Mouse (Mus musculus) cortical plate, adult 2 months (tissue): ENCODE measurements around the gene Vmn1r67. TPM values are rescaled to one million over a fixed set of nuclear protein-coding genes. Genes with fewer than 3 reads are reported as not detected.

Experiments
- H3K27ac ChIP-seq: fragments of 200-500 bp; 2 replicates; pipeline ENCODE4 v1.5.1; 2012; ENCODE audit warnings: low read length, control low read depth, inconsistent platforms; ENCODE audit not compliant: insufficient read depth
- H3K4me1 ChIP-seq: fragments of 200-500 bp; 2 replicates; pipeline ENCODE4 v1.6.1; 2011; ENCODE audit warnings: low read length; ENCODE audit not compliant: control insufficient read depth, insufficient read depth
- H3K4me3 ChIP-seq: fragments of 200-500 bp; 2 replicates; pipeline ENCODE4 v1.5.1; 2011; ENCODE audit warnings: mild to moderate bottlenecking, low read length, control low read depth; ENCODE audit not compliant: insufficient read depth
- CTCF ChIP-seq: fragments of 200-500 bp; IDR thresholded peaks from 2 replicates; pipeline ENCODE4 v1.5.1; 2011; ENCODE audit warnings: mild to moderate bottlenecking, control low read depth, low read length; ENCODE audit not compliant: insufficient read depth; ENCODE audit errors: extremely low read depth
- POLR2A ChIP-seq: fragments of 200-500 bp; IDR thresholded peaks from 2 replicates; pipeline ENCODE4 v1.6.1; 2011; ENCODE audit warnings: mild to moderate bottlenecking, low read length, control low read depth; ENCODE audit not compliant: insufficient read depth; ENCODE audit errors: extremely low read depth
- polyA plus RNA-seq: library from polyadenylated mRNA; depleted of rRNA; stranded (reverse); fragments of >200 nt; gene quantifications from 2 replicates; pipeline ENCODE4 v1.2.3, GENCODE M21; 2012; rRNA removed

Gene Vmn1r67
- polyA plus RNA-seq, result not detected in 2 replicates

DNA sequence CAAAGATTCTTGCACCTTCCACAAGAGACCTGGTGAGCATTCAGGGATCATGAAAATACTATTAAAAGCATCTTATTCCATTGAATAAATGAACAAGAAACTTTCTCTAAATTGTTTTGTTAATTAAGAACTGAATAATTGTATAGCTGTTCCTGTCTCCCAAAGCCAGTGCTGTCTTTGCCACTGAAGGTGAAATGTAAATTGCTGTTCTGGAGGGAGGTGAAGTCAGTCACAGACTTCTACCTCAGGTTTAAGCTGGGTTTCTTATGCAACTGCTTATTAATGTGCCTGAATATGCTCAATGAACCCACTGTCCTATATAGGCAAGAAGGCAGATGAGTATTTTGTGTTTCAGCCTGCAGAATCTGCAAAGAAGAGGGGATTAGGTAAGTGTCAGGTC is at the start of gene Vmn1r67:
Gene Vmn1r67, plus strand, starts transcription at position 301 of the 400 bp plus-strand sequence.
- no peak within 1 kb of the TSS for H3K4me3 ChIP-seq
- no peaks in the 10 kb centered on the region for H3K4me1 ChIP-seq
- no peak within 1 kb of the TSS for H3K27ac ChIP-seq
- TF ChIP-seq POLR2A (no peak), CTCF (no peak)

- TF ChIP-seq POLR2A, result no peak
- no peak for TF ChIP-seq CTCF
- no peak overlapping the region for H3K4me3 ChIP-seq
- H3K4me1 ChIP-seq, result no peaks in the 10 kb centered on the region
- H3K27ac ChIP-seq, result no peak overlapping the region
Observed at GRCm38 (mm10) chr7:10458166-10458565, 15.0 kb downstream of the Vmn1r67 start.

DNA sequence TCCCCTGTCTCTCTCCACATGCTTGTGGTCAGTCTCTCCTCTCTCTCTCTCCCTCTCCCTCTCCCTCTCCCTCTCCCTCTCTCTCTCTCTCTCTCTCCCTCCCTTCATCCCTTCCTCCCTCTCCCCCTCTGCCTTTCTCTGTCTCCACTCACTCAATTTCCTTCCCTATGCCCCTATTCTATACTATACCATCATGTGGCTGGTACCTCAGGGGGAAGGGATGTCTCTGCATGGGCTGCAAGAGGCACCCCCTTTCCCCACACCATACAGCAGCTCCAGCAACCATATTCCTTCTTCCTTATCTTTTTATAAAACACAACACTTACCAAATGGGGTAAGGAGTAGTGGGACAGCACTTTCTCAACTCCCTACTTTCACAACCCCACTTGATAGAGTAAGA is 36.7 kb downstream of the Vmn1r67 start:
- Histone ChIP-seq H3K4me3 (no peak overlapping the region), H3K27ac (no peak overlapping the region), H3K4me1 (no peaks in the 10 kb centered on the region)
- TF ChIP-seq POLR2A (no peak), CTCF (no peak)

- Histone ChIP-seq H3K4me1 (no peaks in the 10 kb centered on the region), H3K4me3 (peak overlapping the region; percentile 21; the same call in 1 of the 2 replicates), H3K27ac (no peak overlapping the region)
- TF ChIP-seq POLR2A (no peak), CTCF (no peak)
Observed at GRCm38 (mm10) chr7:10480588-10481233, 37.6 kb downstream of the Vmn1r67 start.

GRCm38 (mm10) chr7:10494786-10495521 is 51.8 kb downstream of the Vmn1r67 start, which contains the start of gene Zik1:
TSS of gene Zik1 (minus strand) at chr7:10495394.
- peaks cover 2% of the 10 kb centered on the region; the same call in 1 of the 2 replicates for H3K4me1 ChIP-seq
- peak within 1 kb of the TSS; percentile 88 for H3K27ac ChIP-seq
- peak within 1 kb of the TSS; percentile 95 for H3K4me3 ChIP-seq
- no peak for TF ChIP-seq POLR2A
- no peak for TF ChIP-seq CTCF

GRCm38 (mm10) chr7:10495578-10495977 is 52.4 kb downstream of the Vmn1r67 start:
- H3K4me3 ChIP-seq, result peak overlapping the region; percentile 95
- TF ChIP-seq CTCF (no peak), POLR2A (no peak)
- peaks cover 2% of the 10 kb centered on the region; the same call in 1 of the 2 replicates for H3K4me1 ChIP-seq
- no peak overlapping the region for H3K27ac ChIP-seq

Other genes with a start within 250 kb of the Vmn1r67 start
- not detected in 2 replicates for gene Vmn1r66, start 165.3 kb upstream of the Vmn1r67 start, polyA plus RNA-seq
- 7.3 and 8.6 TPM in 2 replicates for gene Zik1, start 52.1 kb downstream of the Vmn1r67 start, polyA plus RNA-seq
- gene Vmn1r68, start 115.2 kb downstream of the Vmn1r67 start, polyA plus RNA-seq, result not detected in 2 replicates
- gene Vmn1r69, start 170.3 kb downstream of the Vmn1r67 start, polyA plus RNA-seq, result not detected in 2 replicates
- not detected in 2 replicates for gene Vmn1r70, start 188.2 kb downstream of the Vmn1r67 start, polyA plus RNA-seq
- gene Nlrp4b, start 244.5 kb downstream of the Vmn1r67 start, polyA plus RNA-seq, result not detected in 2 replicates